Mouse (Mus musculus) megakaryocyte, embryonic 14.5 days (primary cell): ENCODE measurements around the gene Spag9.

Source experiments
- FLI1 ChIP-seq: IDR thresholded peaks from 2 replicates; pipeline ENCODE4 v1.6.1; 2012; ENCODE audit warnings: low read length, inconsistent platforms, mixed read lengths
- GATA1 ChIP-seq: IDR thresholded peaks from 3 replicates; pipeline ENCODE4 v1.6.1; 2012; ENCODE audit warnings: mixed read lengths, low read length, inconsistent platforms, borderline replicate concordance

DNA sequence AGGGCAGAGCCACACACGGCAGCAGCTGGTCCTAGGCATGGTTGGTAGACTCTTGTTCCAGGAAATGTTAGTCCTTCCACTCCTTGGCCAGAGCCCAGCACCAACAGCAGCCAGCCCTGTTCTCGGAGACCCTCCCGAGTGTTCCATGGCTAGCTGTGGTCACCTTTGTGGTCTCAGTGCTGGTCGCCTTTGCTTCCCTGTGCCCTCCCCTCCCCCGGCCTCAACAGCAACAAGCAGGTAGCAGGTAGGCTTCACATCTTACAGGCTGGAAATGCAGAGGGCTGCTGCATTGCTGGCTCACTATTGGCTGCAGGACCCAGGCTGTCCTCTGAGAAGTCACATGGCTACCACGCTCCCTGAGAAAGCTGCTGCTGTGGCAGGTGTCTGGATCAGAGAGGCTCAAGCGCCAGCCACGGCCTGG is 139.7 kb downstream of the Spag9 start:
- no peak for TF ChIP-seq GATA1
- TF ChIP-seq FLI1 = no peak
